Mouse (Mus musculus) olfactory bulb, adult 2 months (tissue): Measurements from ENCODE around the gene Pqbp1. TPM values are rescaled to one million over a fixed set of nuclear protein-coding genes. Genes with fewer than 3 reads are reported as not detected.

Source experiments
- H3K27ac ChIP-seq: fragments of 200-500 bp; 2 replicates; pipeline ENCODE4 v1.5.1; 2012; ENCODE audit warnings: low read depth, low read length; ENCODE audit not compliant: insufficient read depth
- H3K4me1 ChIP-seq: fragments of 200-500 bp; 2 replicates; pipeline ENCODE4 v1.6.1; 2012; ENCODE audit warnings: low read length; ENCODE audit not compliant: control insufficient read depth, insufficient read depth
- H3K4me3 ChIP-seq: fragments of 200-500 bp; 2 replicates; pipeline ENCODE4 v1.5.1; 2012; ENCODE audit warnings: mild to moderate bottlenecking, low read depth, low read length, moderate library complexity; ENCODE audit not compliant: insufficient read depth
- CTCF ChIP-seq: fragments of 200-500 bp; IDR thresholded peaks from 2 replicates; pipeline ENCODE4 v1.5.1; 2012; ENCODE audit warnings: low read depth, mild to moderate bottlenecking, low read length, moderate library complexity; ENCODE audit not compliant: insufficient read depth
- POLR2A ChIP-seq: fragments of 200-500 bp; IDR thresholded peaks from 2 replicates; pipeline ENCODE4 v1.6.1; 2012; ENCODE audit warnings: mild to moderate bottlenecking, low read depth, low read length, moderate library complexity; ENCODE audit not compliant: insufficient read depth
- WGBS: fragments of 180-500 bp; shearing (Covaris S2); methylation state at CpG from one replicate; pipeline ENCODE4 v1.1.7; 2018; 5-methylcytosine and 5-hydroxymethylcytosine counted together
- polyA plus RNA-seq: library from polyadenylated mRNA; stranded (reverse); fragments of >200 nt; gene quantifications from 2 replicates; pipeline ENCODE4 v1.2.4, GENCODE M21; 2012; ENCODE audit warnings: low replicate concordance; ENCODE audit not compliant: missing spikeins, insufficient read depth, insufficient read length

Pqbp1 gene
- polyA plus RNA-seq, 1 experiment, result not detected

- Histone ChIP-seq H3K4me3 (peak within 1 kb of the TSS; percentile 74), H3K4me1 (no peaks in the 10 kb centered on the region), H3K27ac (peak within 1 kb of the TSS; percentile 85)
- 11% methylated on average over 48 of the region's 49 CpGs for WGBS
- TF ChIP-seq CTCF (no peak), POLR2A (peak; percentile 42)
Observed at GRCm38 (mm10) chrX:7883841-7884567, 15.1 kb downstream of the Pqbp1 start, which contains the start of gene Slc35a2. TSS of gene Slc35a2 (plus strand) at chrX:7884028.

DNA sequence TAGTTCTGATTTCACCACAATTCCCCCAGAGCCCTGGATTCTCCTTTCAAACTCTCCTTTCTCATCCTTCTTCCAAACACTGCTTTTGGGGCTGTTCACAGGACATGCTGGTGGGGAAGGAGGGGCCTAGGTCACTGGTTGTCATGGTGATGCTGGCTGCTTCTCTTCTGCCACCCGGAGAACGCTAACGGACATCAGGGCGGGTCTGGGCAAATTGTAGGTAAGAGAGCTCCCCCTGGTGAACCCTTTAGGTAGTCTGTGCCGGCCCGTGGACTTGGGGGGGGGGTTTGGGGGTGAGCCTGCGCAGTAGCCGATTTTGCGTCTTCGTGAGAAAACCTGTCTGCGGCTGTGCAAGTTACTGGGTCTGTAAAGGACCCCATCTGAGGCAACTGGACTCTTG is 19.2 kb downstream of the Pqbp1 start:
- Histone ChIP-seq H3K4me3 (peak overlapping the region; percentile 40), H3K4me1 (no peaks in the 10 kb centered on the region), H3K27ac (no peak overlapping the region)
- WGBS, result 9% methylated on average over 11 of the region's 11 CpGs
- TF ChIP-seq POLR2A, result no peak
- TF ChIP-seq CTCF, result no peak

DNA sequence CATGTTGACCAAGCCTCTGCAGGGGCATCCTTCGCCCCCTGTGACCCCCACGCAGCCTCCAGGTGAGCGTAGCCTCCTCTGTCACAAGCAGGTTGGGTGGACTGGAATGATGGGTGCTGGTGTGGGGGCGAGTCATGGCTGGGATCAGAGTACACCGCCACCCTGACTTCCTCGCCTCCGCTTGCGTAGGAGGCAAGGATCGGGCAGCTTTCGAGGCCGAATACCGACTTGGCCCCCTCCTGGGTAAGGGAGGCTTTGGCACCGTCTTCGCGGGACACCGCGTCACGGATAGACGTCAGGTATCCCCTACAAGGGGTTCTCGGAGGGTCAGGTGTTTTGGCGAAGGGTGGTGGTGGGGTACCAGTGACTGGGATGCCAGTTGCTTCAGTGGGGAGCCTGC is 20.6 kb downstream of the Pqbp1 start:
- 21% methylated on average over 21 of the region's 21 CpGs for WGBS
- TF ChIP-seq CTCF, result no peak
- no peak for TF ChIP-seq POLR2A
- H3K27ac ChIP-seq, result peak overlapping the region; percentile 71
- peak overlapping the region; percentile 81 for H3K4me3 ChIP-seq
- H3K4me1 ChIP-seq, result no peaks in the 10 kb centered on the region

GRCm38 (mm10) chrX:7878007-7878419 is 21.1 kb downstream of the Pqbp1 start, which contains the start of gene Pim2:
TSS of gene Pim2 (plus strand) at chrX:7878262.
- 12% methylated on average over 38 of the region's 38 CpGs for WGBS
- peak; percentile 49 for TF ChIP-seq POLR2A
- TF ChIP-seq CTCF, result no peak
- H3K27ac ChIP-seq, result peak within 1 kb of the TSS; percentile 71
- H3K4me1 ChIP-seq, result no peaks in the 10 kb centered on the region
- peak within 1 kb of the TSS; percentile 81 for H3K4me3 ChIP-seq

DNA sequence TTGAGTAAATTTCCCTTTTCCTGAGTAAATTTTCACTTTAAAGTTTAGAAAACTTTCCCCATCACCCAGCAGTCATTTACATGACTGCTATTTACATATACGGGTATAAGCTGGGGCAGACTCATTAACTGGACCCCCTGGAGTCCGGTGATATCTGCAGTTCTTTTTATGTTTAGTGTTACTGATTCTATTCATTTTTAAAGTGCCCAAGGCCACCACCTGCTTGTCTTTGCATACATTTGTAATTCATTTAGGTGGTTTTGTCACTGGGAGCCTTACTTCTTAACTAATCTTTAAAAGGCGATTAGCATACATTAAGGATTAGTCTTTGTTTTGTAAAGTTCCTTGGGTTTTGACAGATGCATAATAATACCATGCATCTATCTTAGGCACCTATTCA is 29.2 kb downstream of the Pqbp1 start:
- Histone ChIP-seq H3K27ac (no peak overlapping the region), H3K4me1 (no peaks in the 10 kb centered on the region), H3K4me3 (no peak overlapping the region)
- TF ChIP-seq POLR2A, result no peak
- no peak for TF ChIP-seq CTCF
- 33% methylated on average over 3 of the region's 3 CpGs for WGBS

- TF ChIP-seq POLR2A (no peak), CTCF (no peak)
- 42% methylated on average over 2 of the region's 2 CpGs for WGBS
- no peaks in the 10 kb centered on the region for H3K4me1 ChIP-seq
- H3K27ac ChIP-seq, result no peak overlapping the region
- H3K4me3 ChIP-seq, result no peak overlapping the region
Observed at GRCm38 (mm10) chrX:7868506-7868905, 30.6 kb downstream of the Pqbp1 start.

DNA sequence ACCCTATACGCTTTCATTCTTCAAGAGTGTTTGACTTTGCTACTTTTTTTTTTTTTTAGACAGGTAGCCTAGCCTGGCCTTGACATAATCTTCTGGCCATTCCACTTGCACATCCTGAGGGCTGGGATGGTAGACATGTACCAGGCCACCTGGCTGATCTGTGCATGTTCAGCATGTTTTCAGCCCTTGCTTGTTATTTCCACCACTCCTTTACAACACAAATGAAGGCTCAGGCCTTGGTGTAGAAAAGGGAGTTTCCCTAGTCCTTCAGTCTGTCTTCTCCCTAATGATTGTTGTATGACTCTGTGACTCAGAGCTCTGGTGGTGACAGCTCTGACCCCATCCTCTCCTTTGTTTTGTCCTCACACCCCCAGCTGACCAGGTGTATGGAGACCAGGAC is 31.9 kb downstream of the Pqbp1 start:
- WGBS, result 90% methylated on average over 1 of the region's 1 CpGs
- no peaks in the 10 kb centered on the region for H3K4me1 ChIP-seq
- no peak for TF ChIP-seq CTCF
- TF ChIP-seq POLR2A, result no peak
- no peak overlapping the region for H3K27ac ChIP-seq
- H3K4me3 ChIP-seq, result no peak overlapping the region

DNA sequence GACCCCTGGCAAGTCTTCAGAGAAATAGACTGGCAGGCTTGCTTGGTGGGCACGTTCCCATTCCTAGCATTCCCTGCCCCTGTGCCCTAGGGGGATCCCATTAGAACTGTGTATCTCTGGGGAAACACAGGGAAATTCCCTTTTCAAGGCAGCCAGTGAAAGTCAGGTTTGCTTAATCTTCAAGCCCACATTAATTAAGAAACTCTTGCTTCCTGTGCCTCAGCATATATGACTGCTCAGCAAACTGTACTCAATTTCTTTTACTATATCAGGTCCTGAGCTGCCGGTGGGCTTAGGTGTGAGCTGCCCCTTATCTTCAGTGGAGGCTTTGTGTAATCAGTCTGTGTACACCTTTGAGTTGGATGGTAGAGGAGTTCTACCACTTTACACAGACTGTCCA is 33.3 kb downstream of the Pqbp1 start:
- H3K4me3 ChIP-seq, result no peak overlapping the region
- 62% methylated on average over 2 of the region's 2 CpGs for WGBS
- TF ChIP-seq POLR2A (no peak), CTCF (no peak)
- H3K27ac ChIP-seq, result no peak overlapping the region
- H3K4me1 ChIP-seq, result no peaks in the 10 kb centered on the region

- H3K27ac ChIP-seq, result no peak overlapping the region
- TF ChIP-seq POLR2A, result no peak
- no peak for TF ChIP-seq CTCF
Observed at GRCm38 (mm10) chrX:7865343-7865742, 33.7 kb downstream of the Pqbp1 start.

DNA sequence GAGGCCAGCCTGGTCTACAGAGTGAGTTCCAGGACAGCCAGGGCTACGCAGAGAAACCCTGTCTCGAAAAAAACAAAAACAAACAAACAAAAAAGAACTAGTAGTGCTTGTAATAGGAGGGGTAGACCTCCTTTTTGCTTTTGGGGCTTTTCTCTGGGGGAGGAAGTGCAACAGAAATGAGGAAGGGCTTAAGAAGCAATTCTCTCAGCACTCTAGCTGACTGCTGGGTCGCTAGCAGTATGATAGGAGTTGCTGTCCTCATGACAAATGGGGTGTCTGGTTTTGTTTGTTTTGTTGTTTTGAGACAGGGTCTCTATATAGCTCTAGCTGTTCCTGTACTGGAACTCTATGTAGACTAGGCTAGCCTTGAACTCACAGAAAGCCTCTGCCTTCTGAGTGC is 34.5 kb downstream of the Pqbp1 start:
- TF ChIP-seq CTCF, result no peak
- no peak for TF ChIP-seq POLR2A
- 78% methylated on average over 3 of the region's 3 CpGs for WGBS
- no peak overlapping the region for H3K4me3 ChIP-seq
- H3K27ac ChIP-seq, result no peak overlapping the region
- no peaks in the 10 kb centered on the region for H3K4me1 ChIP-seq

More at GRCm38 (mm10) chrX:7865343-7865742, 33.7 kb downstream of the Pqbp1 start:
- Histone ChIP-seq H3K4me3 (no peak overlapping the region), H3K4me1 (no peaks in the 10 kb centered on the region)
- 64% methylated on average over 2 of the region's 2 CpGs for WGBS
